Mouse (Mus musculus) inflammation-experienced regulatory T-cells, adult 16 weeks (primary cell): ENCODE measurements around the gene Cdh13. TPM values are rescaled to one million over a fixed set of nuclear protein-coding genes. Genes with fewer than 3 reads are reported as not detected.

Experiments used
- polyA plus RNA-seq: library from polyadenylated mRNA; unstranded; fragments of 100-300 nt; shearing (Covaris generic); gene quantifications from one replicate; pipeline ENCODE4 v1.2.1, GENCODE M21; 2017

The Cdh13 gene
- 0.28 TPM for polyA plus RNA-seq

DNA sequence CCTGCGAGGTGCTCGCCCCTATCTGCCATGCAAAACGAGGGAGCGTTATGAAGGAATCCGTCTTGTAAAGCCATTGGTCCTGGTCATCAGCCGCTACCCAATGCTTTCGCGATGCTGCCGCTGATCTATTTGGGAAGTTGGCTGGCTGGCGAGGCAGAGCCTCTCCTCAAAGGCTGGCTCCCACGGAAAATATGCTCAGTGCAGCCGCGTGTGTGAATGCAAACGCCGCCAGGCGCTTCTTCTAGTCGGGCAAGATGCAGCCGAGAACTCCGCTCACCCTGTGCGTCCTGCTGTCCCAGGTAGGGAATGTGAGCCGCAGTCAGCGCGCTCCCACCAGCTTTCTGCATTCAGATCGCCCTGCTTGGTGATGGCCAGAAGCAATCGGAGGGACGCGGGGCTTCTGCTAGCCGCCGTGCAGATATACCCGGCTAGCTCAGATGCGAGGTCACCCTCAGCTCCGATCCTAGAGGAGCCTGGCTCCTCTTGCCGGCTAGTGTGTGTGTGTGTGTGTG is at the start of gene Cdh13:
Gene Cdh13, plus strand, starts transcription at position 134 of the 512 bp plus-strand sequence.

DNA sequence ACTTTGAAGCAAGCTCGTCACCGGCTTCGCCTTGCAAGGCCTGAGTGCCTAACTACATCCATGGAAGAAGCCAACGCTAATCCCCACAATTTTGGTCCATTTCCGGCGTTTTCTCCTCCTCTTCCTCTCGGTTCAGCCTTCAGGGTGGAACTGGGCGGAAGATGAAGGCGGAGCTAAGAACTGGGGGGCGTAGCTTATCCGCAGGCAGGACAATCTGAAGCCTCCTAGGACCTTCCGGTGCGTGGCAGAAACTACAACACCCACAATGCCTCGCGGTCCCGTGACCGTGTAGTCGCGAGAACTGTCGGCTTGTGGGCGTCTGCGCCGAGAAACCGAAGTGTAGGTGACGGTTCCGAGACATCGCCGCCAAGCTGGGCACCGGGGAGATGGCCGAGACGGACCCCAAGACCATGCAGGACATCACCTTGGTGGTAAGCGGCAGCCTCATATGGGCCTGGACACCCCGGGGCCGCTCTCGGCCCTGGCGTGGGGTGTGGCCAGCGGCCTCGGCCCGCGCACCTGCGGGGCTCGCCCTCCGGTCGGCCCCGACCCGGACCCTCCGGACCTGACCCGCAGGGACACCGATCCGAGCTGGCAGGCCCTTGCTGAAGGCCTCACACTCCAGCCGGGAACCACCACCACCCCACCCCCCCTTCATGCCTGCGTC is 1060.8 kb downstream of the Cdh13 start, which contains the start of gene Hsbp1:
Gene Hsbp1, plus strand, starts transcription at position 299 of the 667 bp plus-strand sequence.

